Mouse (Mus musculus): ENCODE measurements around the gene Cbfa2t2. TPM values are rescaled to one million over a fixed set of nuclear protein-coding genes. Genes with fewer than 3 reads are reported as not detected.

Gene Cbfa2t2
- 11.5 TPM for polyA plus RNA-seq (2017; shearing (Covaris generic))

DNA sequence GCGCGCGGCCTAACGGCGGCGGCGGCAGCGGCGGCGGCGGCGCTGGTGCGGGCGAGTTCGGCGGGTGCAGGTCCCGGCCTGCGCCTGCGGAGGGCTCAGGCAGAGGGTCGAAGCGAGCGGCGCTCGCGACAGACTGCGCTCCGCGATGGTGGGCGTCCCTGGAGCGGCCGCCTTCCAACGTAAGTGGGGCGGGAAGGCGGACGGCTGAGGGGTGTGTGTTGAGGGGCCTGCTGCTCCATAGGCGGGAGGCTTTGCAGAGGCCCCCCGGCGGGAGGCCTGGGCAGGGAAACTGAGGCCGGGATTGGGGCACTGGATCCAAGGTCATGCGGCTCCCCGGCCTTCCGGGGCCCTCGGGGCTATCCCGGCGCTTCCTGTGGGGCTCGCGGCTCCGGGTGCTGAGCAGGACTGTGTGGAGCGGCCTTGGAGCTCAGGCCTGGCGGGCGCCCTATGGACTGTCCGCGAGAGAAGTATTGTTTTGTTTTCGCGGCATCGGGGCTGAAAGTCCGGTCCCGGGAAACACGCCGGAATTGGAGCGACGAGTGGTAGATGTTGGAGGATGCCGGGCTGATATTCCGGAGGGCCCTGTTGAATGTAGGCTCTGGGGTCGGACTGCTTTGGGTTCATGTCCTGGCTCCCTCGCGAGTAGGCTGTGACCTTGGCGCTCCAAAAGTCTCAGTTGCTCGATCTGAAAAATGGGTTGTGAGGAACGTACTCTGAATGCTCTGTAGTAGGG lies at the start of gene Cbfa2t2:
Gene Cbfa2t2, plus strand, starts transcription at position 24 of the 733 bp plus-strand sequence.

DNA sequence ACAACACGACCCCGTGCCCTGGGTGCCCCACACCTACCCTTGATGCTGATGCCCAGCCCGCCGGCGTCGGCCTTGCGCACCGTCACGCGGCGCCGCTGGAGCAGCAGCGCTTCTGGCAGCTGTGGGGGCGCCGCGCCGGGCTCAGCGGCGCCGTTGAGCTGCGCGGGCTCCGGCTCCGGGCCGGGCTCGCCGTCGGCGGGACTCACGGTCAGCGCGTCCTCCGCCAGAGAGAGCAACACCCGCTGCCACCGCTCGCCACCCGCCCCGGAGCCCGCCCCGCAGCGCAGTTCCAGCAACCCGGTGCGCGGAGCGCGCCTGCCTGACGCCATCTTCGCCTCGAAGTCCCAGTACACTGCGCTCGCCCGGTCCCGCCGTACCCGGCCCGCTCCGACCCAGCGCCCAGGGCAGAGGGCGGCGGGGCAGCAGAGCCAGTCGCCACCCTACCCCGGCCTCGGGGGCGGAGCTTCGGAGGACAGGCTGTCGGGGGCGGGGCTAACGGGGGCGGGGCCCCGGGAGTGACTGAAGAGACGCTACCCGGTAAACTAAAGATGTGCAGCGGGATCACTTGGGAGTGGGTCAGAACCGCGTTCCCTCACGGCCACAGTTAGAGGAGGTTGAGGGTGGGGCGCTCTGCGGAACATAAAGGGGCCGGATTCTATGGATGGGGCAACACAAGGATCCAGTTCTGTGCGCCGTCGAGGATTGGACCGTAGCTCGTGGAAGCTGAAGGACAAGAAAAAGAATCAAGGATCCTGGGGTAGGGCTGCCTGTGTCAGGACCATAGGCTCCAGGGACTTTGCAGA lies 28.4 kb upstream of the Cbfa2t2 start, which contains the start of gene Snta1:
Gene Snta1, minus strand, starts transcription at position 457 of the 803 bp plus-strand sequence.

DNA sequence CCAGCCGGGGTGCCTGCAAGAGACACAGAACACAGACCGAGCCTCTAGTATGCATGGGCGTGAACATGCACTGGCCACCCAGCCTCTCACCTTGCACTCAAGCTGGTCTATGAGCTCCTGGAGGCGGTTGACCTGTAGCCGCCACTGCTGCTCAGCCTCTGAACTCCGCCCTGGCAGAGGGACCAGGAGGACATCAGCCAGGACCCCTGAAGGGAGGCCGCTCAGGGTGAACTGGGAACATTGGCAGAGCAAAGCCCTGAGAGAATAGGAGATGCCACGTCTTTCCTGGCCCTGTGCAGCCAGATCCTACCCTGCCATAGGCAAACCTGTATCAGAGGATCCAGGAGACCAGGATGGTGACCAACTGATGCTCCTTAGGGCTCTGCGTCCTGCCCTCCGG lies 110.4 kb downstream of the Cbfa2t2 start, which contains the start of gene 1700003F12Rik:
Gene 1700003F12Rik, plus strand, starts transcription at position 375 of the 400 bp plus-strand sequence.

DNA sequence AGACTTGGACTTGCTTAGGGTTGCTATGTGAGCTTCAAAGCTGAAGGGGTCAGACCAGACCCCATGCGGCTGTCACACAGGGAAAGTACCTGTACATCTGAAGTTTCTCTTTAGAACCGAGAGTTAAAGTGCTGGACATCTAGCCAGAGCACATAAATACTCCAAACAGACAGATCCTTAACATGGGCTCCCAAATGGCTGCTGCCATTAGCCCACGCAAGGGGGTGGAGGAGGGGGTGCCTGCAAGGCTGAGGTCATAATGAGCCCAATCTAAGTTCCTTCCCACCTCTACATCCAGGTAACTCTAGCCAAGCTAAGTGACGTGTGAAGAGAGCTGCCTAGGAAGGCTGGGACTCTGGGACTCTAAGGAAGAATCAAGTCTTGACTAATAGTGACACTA lies 115.2 kb downstream of the Cbfa2t2 start, which contains the start of gene Actl10:
Gene Actl10, plus strand, starts transcription at position 301 of the 400 bp plus-strand sequence.

DNA sequence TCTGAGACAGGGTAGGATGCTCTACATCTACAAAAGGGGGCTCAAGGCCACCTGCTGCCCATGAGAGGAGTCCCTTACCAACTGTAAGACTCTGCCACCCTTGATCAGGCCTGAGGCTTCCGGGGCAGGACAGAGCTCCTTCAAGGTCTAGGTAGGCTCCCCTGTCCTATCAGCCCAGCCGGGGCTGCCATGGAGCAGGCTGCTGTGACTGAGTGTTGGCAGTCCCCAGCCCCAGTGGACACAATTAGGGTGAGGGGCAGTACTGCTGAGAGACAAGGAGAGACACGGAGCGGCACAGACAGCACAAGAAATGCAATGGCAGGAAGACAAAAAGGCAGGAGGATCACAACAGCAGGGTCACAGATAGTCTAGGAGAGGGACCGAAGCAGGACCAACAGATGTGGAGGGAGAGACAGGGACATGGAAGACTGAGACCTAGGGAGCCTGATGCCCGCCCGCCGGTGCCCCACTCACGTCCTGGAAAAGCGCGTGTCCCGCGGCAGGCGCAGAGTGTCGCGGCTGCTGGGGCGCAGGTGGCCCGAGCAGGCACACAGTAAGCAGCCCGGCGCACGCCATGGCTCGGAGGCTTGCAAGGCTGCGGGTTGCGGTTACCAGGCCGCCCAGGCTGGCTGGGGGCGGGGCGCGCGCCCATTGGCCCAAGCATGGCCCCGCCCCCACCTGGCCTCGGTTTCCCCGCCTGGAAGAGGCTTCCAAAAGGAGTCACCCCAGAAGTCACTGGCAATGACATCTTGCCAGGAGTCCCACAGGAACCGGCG lies 122.2 kb downstream of the Cbfa2t2 start, which contains the start of gene Necab3:
Gene Necab3, minus strand, starts transcription at position 627 of the 776 bp plus-strand sequence.

DNA sequence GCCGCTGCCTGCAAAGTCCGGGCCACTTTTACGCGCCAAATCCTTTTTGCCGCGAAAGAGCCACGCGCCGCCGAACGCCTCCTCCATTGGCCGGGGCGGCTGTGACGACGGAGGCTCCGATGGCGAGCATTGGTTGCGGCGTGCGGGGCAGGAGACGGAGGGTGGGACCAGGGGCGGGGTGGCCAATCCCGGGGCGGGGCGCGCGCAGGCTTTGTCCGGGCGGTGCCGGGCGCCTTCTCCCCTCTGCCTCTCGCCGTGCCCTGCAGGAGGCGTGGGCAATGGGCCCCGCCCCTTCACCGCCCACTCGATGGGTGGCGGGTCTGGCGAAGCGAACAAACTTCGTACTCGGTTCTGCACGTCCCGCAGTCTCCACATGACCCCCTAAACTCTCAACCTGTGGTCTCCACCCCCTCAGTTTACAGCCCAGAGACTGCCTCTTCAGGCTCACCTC lies 133.6 kb downstream of the Cbfa2t2 start, which contains the start of gene E2f1:
Gene E2f1, minus strand, starts transcription at position 57 of the 451 bp plus-strand sequence.

Other genes starting within 250 kb of the Cbfa2t2 start
- gene Bpifb1, start 245.7 kb upstream of the Cbfa2t2 start, polyA plus RNA-seq (2017; shearing (Covaris generic)) = not detected
- not detected for gene Bpifb5, start 212.7 kb upstream of the Cbfa2t2 start, polyA plus RNA-seq (2017; shearing (Covaris generic))
- not detected for gene Bpifb9a, start 178.6 kb upstream of the Cbfa2t2 start, polyA plus RNA-seq (2017; shearing (Covaris generic))
- gene Bpifb9b, start 129.3 kb upstream of the Cbfa2t2 start, polyA plus RNA-seq (2017; shearing (Covaris generic)) = not detected
- gene Cdk5rap1, start 63.5 kb upstream of the Cbfa2t2 start, polyA plus RNA-seq (2017; shearing (Covaris generic)) = 17.7 TPM
- gene Snta1, start 28.4 kb upstream of the Cbfa2t2 start, polyA plus RNA-seq (2017; shearing (Covaris generic)) = not detected
- not detected for gene 1700003F12Rik, start 110.6 kb downstream of the Cbfa2t2 start, polyA plus RNA-seq (2017; shearing (Covaris generic))
- gene Actl10, start 115.3 kb downstream of the Cbfa2t2 start, polyA plus RNA-seq (2017; shearing (Covaris generic)) = not detected
- 1.1 TPM for gene Necab3, start 122.4 kb downstream of the Cbfa2t2 start, polyA plus RNA-seq (2017; shearing (Covaris generic))
- 1.9 TPM for gene E2f1, start 133.4 kb downstream of the Cbfa2t2 start, polyA plus RNA-seq (2017; shearing (Covaris generic))
- gene Pxmp4, start 167.2 kb downstream of the Cbfa2t2 start, polyA plus RNA-seq (2017; shearing (Covaris generic)) = 25.2 TPM
- gene Zfp341, start 176.8 kb downstream of the Cbfa2t2 start, polyA plus RNA-seq (2017; shearing (Covaris generic)) = 0.56 TPM
- gene 4930519P11Rik, start 177.0 kb downstream of the Cbfa2t2 start, polyA plus RNA-seq (2017; shearing (Covaris generic)) = not detected
- gene Chmp4b, start 215.2 kb downstream of the Cbfa2t2 start, polyA plus RNA-seq (2017; shearing (Covaris generic)) = 5.4 TPM